Mouse (Mus musculus): ENCODE data around the gene Mmrn2.

Mmrn2 gene

GRCm38 (mm10) chr14:34375415-34375904 is at the start of gene Mmrn2:
Gene Mmrn2, plus strand, starts transcription at chr14:34375465.
- no peak for DNase-seq (ENCODE audit: low read depth, low spot score)

GRCm38 (mm10) chr14:34326606-34327005 is 48.7 kb upstream of the Mmrn2 start:
- DNase-seq (ENCODE audit: low read depth, low spot score), result no peak

DNA sequence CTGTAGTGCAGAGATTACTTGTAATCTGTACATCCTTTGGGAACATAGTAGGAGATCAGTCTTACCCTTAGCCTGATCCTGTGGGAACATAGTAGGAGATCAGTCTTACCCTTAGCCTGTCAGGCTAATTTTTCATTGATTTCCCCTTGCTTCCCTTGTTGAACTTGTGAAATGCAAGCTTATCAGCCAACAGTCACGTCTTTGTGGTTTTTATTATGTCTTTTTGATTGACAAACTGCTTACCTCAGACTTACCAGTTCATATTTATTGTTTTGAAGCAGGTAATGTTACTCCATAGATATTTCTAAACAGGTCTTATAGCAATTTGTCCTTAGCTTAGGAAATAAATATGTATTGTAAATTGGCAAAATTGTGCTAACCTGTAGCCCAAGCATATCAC is 47.6 kb upstream of the Mmrn2 start:
- DNase-seq (ENCODE audit: low read depth, low spot score), result no peak

- no peak for DNase-seq (ENCODE audit: low read depth, low spot score)
These were observed 44.6 kb upstream of the Mmrn2 start for GRCm38 (mm10) chr14:34330657-34331158.

DNA sequence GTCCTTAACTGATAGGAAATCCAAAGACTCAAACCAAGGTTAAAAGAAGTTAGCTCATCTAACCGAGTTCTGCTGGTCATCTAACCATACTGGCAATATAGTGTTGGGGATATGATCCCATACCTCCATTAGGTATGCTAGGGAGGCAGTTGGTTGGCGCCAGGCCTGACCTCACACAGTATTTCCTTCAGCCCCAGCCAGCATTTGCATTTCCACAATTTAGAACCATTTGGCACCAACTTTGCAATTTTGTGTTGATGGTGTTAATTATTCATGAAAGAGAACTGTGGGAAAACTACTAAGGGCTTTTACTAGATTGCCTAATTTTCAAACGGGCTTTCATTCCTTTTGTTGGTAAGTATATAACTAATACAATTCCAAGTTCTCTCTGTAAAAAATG is 43.4 kb upstream of the Mmrn2 start:
- DNase-seq (ENCODE audit: low read depth, low spot score), result no peak

DNA sequence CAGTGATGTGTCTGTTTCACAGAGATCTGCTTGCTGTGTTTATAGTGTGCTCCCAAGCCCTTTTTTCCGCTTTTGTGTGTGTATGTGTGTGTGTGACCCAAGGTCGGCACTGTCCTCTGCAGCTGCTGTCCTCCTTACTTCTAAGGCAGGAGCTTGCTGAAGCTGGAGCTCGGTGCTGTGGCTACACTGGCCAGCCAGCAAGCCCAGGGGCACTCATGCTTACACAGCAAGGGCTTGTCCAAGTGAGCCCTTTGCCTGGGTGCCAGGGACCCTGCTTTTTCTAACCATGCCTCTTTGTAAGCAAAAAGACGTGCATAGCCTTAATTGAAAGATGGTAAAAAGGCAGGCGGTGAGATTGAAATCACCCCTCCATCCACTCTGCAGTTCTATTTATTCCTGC is 42.8 kb upstream of the Mmrn2 start:
- DNase-seq (ENCODE audit: low read depth, low spot score), result no peak

DNA sequence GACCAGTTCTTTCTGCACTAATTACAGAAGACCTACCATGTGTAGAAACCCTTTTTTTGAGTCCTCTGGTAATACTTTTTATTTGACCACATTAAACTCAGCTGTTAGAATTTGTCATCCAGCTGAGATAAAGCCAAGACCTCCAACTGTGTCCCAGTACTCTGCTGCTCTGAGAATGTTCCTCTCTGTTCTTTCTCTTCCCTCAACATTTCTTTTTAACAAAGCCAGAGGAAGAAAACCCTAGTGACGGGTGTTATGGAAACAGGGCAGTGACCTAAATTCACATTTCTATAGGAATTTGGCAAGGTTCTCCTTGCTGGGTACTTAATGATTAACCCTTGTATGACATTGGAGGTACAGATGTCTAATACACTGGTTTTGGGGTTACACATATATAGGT is 35.8 kb upstream of the Mmrn2 start:
- DNase-seq (ENCODE audit: low read depth, low spot score), result no peak

- no peak for DNase-seq (ENCODE audit: low read depth, low spot score)
These were observed 33.3 kb upstream of the Mmrn2 start for GRCm38 (mm10) chr14:34341993-34342392.

DNA sequence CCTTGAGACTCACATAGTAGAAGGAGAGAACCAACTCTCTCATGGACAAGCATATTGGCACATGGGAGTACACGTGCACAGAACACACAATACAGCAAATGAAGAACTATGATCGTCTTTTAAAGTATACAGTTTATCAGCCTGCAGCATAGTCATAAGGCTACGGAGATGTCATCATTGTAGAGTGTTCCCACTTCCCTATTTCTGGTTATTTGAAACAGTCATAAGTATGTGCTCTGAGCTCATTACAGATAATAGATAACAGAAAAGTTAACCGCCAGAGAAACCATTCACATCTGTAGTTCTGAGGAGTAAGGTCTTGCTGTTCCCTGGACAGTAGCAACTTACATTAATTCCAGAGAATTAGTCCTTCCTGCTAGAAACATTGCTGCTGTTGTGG is 32.2 kb upstream of the Mmrn2 start:
- DNase-seq (ENCODE audit: low read depth, low spot score), result no peak

DNA sequence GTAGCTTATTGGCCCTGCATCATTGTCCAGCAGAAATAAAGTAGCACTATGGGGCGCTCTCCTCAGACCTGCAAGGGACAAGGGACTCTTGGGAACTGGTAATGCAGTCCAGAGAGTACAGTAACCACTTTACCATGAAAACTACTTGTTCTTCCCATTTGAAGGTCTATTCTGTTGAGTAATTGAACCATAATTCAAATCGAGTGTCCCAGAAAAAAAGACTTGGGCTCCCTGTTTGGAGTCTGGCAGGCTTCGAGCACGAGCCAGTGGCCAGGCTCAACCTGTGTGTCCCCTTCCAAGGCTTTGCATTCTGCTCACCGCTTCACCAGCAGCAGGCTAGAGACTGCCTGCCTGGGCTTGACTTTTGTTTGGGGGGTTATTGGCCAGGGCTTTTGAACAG is 30.9 kb upstream of the Mmrn2 start:
- no peak for DNase-seq (ENCODE audit: low read depth, low spot score)

- DNase-seq (ENCODE audit: low read depth, low spot score), result no peak
These were observed 29.3 kb upstream of the Mmrn2 start for GRCm38 (mm10) chr14:34345771-34346566.

- DNase-seq (ENCODE audit: low read depth, low spot score), result no peak
These were observed 28.2 kb upstream of the Mmrn2 start for GRCm38 (mm10) chr14:34347084-34347483.

GRCm38 (mm10) chr14:34348301-34348700 is 27.0 kb upstream of the Mmrn2 start:
- DNase-seq (ENCODE audit: low read depth, low spot score), result no peak

DNA sequence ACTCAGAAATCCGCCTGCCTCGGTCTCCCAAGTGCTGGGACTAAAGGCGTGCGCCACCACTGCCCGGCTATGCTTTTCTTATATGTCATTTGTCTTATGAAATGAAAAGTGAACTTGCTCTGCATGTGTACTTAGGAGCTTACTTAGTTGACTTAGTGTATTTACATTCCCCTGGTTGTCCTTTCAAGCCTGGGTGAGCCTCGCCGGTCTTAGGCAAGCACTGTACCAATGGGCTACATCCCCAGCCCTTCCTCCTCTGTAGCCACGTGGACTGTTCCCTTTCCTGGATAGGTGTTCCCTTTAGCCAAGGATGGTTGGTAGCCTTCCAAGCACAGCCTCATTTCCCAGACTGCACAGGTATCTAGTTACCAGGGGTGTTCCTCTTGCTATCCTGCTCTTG is 26.3 kb upstream of the Mmrn2 start:
- no peak for DNase-seq (ENCODE audit: low read depth, low spot score)

DNA sequence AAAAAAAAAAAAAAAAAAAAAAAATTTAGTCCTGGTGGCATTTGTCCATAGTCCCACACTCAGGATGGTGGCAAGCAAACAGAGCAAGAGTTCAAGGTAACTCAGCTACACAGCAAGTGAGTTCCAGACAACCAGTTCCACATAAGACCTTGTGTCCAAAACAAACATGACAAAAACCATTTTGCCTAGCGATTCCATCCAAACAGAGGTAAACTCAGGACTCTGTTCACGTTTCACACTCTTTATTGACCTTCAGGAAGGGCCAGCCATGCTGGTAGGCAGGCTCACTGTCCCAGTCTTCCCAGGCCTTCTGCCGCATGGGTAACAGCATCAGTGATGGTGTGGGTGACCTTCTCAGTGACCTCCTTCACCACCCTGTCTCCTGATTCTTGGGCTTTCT is 23.6 kb upstream of the Mmrn2 start:
- no peak for DNase-seq (ENCODE audit: low read depth, low spot score)

DNA sequence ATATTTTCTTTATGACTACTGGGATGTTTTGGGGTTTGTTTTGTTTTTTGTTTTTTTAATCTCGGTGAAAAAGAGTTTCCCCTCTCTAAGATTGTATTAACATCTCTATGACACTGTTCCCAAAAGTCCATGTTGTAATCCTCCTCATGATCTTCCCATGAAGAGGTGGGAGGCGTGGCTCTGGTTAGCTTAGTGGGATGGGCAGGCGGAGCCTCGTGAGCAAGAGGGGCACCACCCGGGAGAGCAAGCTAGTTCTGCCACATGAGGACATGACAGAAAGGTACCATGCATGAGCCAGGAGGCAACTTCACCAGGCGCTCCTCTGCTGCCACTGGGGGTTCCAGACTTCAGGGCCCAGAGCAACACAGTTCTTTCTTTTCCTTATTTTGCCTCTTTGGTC is 22.7 kb upstream of the Mmrn2 start:
- DNase-seq (ENCODE audit: low read depth, low spot score), result no peak

DNA sequence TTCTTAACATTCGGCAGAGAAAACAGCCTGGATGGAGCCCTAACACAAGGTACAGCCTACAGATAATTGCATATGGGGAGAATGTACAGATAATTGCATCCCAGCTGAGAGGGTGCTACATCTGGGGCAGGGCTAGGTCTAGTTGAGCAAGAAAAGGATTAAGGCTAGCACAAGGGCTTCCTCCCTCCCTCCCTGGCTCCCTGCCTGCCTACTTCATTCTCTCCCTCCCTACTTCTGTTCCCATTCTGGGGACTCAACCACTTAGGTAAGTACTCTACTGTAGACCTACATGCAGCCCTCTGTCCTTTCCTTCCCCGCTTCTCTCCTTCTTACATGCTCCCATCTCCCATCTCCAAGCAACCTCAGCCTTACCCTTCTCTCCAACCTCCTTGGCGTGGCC is 21.9 kb upstream of the Mmrn2 start:
- DNase-seq (ENCODE audit: low read depth, low spot score), result no peak

- no peak for DNase-seq (ENCODE audit: low read depth, low spot score)
These were observed 20.8 kb upstream of the Mmrn2 start for GRCm38 (mm10) chr14:34354456-34354855.

DNA sequence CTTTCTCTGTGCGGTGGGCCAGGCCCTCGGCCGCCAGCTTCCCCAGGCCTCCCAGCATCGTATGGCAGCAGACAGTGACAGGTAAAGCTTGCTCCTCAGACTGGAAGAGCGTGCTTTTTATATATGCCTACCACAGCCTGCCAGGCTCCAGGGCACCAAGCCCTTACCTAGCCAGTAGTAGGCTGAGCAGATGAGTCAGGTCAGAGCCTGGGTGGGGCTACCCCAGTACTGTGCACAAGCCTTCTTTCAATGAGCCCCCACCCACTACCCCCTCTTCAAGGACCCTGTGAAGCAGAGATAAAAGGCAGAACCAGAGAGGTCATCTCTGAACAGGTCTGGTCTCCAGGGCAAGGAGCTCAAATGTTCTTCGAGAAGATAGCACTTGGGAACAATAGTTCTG is 20.0 kb upstream of the Mmrn2 start, which contains the start of gene Fam25c:
Gene Fam25c (minus strand): TSS at position 133 of the 400 bp plus-strand sequence.
- DNase-seq (ENCODE audit: low read depth, low spot score), result no peak

DNA sequence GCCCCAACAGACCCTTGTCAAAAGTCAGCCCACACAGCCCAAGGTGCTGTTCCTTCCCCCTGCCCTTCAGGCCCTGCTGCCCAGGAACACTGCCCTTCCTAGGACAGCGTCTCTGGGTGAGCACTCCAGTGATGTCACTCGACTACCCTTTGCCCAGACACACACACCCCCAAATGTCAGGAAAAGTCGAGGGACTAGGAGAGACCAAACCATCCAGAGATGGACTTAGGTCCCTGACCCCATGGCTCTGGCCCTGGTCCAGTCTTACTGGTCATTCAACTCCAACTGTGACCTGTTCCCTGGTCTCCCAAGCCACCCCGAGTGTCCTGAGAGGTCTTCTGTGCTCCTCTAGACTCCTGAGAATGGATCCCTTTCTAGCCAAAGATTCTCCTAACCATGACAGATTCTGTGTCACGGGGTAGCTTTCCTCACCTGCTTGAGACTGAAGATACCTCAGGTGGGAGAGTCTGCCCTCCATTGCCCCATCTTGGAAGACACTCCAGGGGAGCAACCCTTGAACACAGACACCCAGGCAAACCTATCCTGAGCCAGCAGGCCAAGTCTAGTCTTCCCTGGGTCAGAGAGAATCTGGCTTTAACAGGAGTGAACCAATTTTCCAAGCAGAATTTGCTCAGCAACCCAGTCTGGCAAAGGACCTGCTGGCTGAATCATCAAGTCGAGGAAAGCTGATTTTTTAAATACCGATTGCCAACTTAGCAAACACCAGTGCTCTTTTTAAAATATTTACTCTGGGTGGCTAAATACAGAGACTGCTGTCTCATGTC is 17.4 kb upstream of the Mmrn2 start:
- no peak for DNase-seq (ENCODE audit: low read depth, low spot score)

- DNase-seq (ENCODE audit: low read depth, low spot score), result no peak
These were observed 15.5 kb upstream of the Mmrn2 start for GRCm38 (mm10) chr14:34359676-34360244.

GRCm38 (mm10) chr14:34360251-34360650 is 15.0 kb upstream of the Mmrn2 start:
- DNase-seq (ENCODE audit: low read depth, low spot score), result no peak
